Mouse (Mus musculus): ENCODE results near the gene Dhcr7. TPM values are rescaled to one million over a fixed set of nuclear protein-coding genes. Genes with fewer than 3 reads are reported as not detected.

Gene Dhcr7
- polyA plus RNA-seq (2015; fragmentation: Nextera tagmentation; extraction: Ambion mirVana) = 38.4 and 63.1 TPM in 2 replicates

DNA sequence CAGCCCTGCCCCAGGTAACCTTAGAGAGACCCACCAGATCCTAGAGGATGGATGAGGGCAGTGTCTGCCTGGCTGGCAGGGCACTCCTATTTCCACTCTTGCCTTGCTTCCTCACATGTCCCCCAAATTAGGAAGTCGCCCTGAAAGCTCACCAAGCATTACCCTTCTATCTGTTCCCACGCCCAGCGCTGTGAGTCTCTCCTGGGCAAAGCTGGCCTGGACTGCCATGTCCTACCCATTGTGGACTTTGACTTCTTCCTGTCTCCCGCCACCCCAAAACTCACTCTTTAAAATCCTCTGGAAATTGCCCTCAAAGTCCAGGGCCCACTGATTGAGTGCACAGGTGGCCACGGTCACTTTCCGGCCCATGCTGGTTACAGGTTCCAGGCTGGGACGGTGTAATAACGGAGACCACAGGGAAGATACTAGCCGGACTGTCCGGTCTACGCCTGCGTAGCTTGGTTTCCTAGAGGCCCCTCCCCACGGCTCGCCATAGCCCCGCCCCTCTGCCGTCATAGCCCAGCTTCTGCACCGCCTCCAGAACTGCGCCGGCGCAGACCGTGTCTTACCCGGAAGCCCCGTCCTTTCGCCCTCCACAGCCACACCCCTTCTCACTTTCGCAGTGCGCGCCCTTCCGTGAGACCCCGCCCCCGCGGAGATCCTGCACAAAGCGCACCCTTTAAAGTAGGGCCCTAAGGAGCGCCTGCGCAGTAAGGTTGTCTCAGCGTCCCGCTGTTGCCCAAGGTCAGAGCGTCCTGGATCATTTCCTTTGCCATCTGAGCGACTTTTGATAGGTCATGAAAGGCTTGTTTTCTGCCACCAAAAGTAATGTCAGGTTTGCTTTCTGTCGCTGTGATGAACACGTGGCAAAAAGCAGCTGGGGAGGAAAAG lies at the start of gene Dhcr7, which contains the start of gene Nadsyn1:
Gene Dhcr7 (plus strand): TSS at position 771 of the 891 bp plus-strand sequence.
Gene Nadsyn1 (minus strand): TSS at position 475 of the 891 bp plus-strand sequence.

GRCm38 (mm10) chr7:143783996-143784829 lies 38.7 kb upstream of the Dhcr7 start, which contains the start of gene Mrgpre:
Gene Mrgpre, minus strand, starts transcription at chr7:143784500.

DNA sequence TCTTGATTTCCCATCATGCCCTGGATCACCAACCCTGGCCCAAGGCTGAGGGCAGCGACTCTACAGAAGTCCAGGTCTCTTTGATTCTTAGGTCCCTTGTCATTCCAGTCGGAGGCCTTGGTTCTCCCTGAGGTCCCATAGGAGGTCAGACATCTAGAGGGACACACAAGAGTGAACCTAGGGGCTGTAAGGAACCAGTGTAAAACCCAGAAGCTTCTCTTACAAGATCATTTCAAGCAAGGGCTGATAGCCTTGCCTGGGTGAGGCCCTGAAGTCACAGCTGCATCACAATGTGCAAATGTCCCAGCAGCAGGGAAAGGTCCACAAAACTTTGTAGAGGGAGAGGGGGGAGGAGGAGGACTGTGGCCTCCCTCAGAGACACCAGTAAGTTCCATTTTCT lies 43.6 kb downstream of the Dhcr7 start, which contains the start of gene Gm498:
Gene Gm498 (plus strand): TSS at position 301 of the 400 bp plus-strand sequence.

Small RNA genes within 50 kb of the gene (microRNA-seq; reads per million reads assigned to microRNA genes)
- not detected for gene Gm22064

Other genes starting within 250 kb of the Dhcr7 start
- 49.1 and 50.7 TPM in 2 replicates for gene Cars, start 223.1 kb upstream of the Dhcr7 start, polyA plus RNA-seq (2015; fragmentation: Nextera tagmentation; extraction: Ambion mirVana)
- 0.89 and 1.3 TPM in 2 replicates for gene Tnfrsf26, start 194.4 kb upstream of the Dhcr7 start, polyA plus RNA-seq (2015; fragmentation: Nextera tagmentation; extraction: Ambion mirVana)
- 10.9 and 14.1 TPM in 2 replicates for gene Tnfrsf22, start 173.5 kb upstream of the Dhcr7 start, polyA plus RNA-seq (2015; fragmentation: Nextera tagmentation; extraction: Ambion mirVana)
- gene Tnfrsf23, start 137.3 kb upstream of the Dhcr7 start, polyA plus RNA-seq (2015; fragmentation: Nextera tagmentation; extraction: Ambion mirVana) = 8.2 and 9.2 TPM in 2 replicates
- 43.1 and 44.2 TPM in 2 replicates for gene Osbpl5, start 66.2 kb upstream of the Dhcr7 start, polyA plus RNA-seq (2015; fragmentation: Nextera tagmentation; extraction: Ambion mirVana)
- not detected in 2 replicates for gene Mrgprg, start 56.2 kb upstream of the Dhcr7 start, polyA plus RNA-seq (2015; fragmentation: Nextera tagmentation; extraction: Ambion mirVana)
- gene Mrgpre, start 38.6 kb upstream of the Dhcr7 start, polyA plus RNA-seq (2015; fragmentation: Nextera tagmentation; extraction: Ambion mirVana) = 0.29 and 0.51 TPM in 2 replicates
- 4.1 and 4.5 TPM in 2 replicates for gene Nadsyn1, start 296 bp upstream of the Dhcr7 start, polyA plus RNA-seq (2015; fragmentation: Nextera tagmentation; extraction: Ambion mirVana)
- not detected in 2 replicates for gene Gm498, start 43.7 kb downstream of the Dhcr7 start, polyA plus RNA-seq (2015; fragmentation: Nextera tagmentation; extraction: Ambion mirVana)
- gene Shank2, start 178.8 kb downstream of the Dhcr7 start, polyA plus RNA-seq (2015; fragmentation: Nextera tagmentation; extraction: Ambion mirVana) = 3.0 and 3.2 TPM in 2 replicates